Mouse (Mus musculus) bone marrow, adult 2 months (tissue): ENCODE data around the gene Ccdc141.

Source experiments
- CTCF ChIP-seq: fragments of 200-500 bp; IDR thresholded peaks from 2 replicates; pipeline ENCODE4 v1.5.1; 2011; ENCODE audit warnings: low read length, control low read depth; ENCODE audit not compliant: control insufficient read depth, insufficient read depth
- POLR2A ChIP-seq: fragments of 200-500 bp; IDR thresholded peaks from 2 replicates; pipeline ENCODE4 v1.6.1; 2011; ENCODE audit warnings: low read depth, mild to moderate bottlenecking, control low read depth, low read length, borderline replicate concordance; ENCODE audit not compliant: control insufficient read depth

GRCm38 (mm10) chr2:77113026-77113425, 57.4 kb downstream of the Ccdc141 start:
- TF ChIP-seq CTCF (no peak), POLR2A (no peak)
